Mouse (Mus musculus) kidney, adult 2 months (tissue): ENCODE data around the gene Ptprm.

Experiments
- CTCF ChIP-seq: fragments of 200-500 bp; conservative IDR thresholded peaks from 2 replicates; pipeline ENCODE4 v1.5.1; 2011; ENCODE audit warnings: low read depth, mild to moderate bottlenecking, control low read depth, low read length, moderate library complexity, mixed read lengths; ENCODE audit not compliant: insufficient read depth, insufficient read length
- POLR2A ChIP-seq: fragments of 200-500 bp; IDR thresholded peaks from one replicate; pipeline ENCODE4 v1.6.1; 2011; ENCODE audit warnings: low read depth, low read length, control low read depth

- TF ChIP-seq CTCF (no peak), POLR2A (no peak)
Observed at GRCm38 (mm10) chr17:67264716-67265115, 89.5 kb downstream of the Ptprm start.
